Mouse (Mus musculus) neural tube, embryonic 13.5 days (tissue): Measurements from ENCODE around the gene Txnrd2. TPM values are rescaled to one million over a fixed set of nuclear protein-coding genes. Genes with fewer than 3 reads are reported as not detected.

Experiments
- ATAC-seq: fragments of 200-750 bp; cut with Nextera tagmentation; 2 replicates; pipeline ENCODE4 v1.8.0; 2017; ENCODE audit warnings: low read depth, mild to moderate bottlenecking, moderate TSS enrichment, moderate library complexity
- H3K27ac ChIP-seq: fragments of 300-500 bp; sonication (generic); replicated peaks from 2 replicates; pipeline ENCODE4 v1.5.1; 2015; ENCODE audit warnings: moderate library complexity, mild to moderate bottlenecking, inconsistent platforms
- H3K27me3 ChIP-seq: fragments of 300-500 bp; sonication (generic); 2 replicates; pipeline ENCODE4 v1.6.1; 2015; ENCODE audit warnings: mild to moderate bottlenecking, inconsistent platforms
- H3K36me3 ChIP-seq: fragments of 300-500 bp; sonication (generic); 2 replicates; pipeline ENCODE4 v1.6.1; 2015; ENCODE audit warnings: mild to moderate bottlenecking, inconsistent platforms
- H3K4me1 ChIP-seq: fragments of 300-500 bp; sonication (generic); replicated peaks from 2 replicates; pipeline ENCODE4 v1.6.1; 2015; ENCODE audit warnings: inconsistent platforms
- H3K4me2 ChIP-seq: fragments of 300-500 bp; sonication (generic); 2 replicates; pipeline ENCODE4 v1.6.1; 2015; ENCODE audit warnings: inconsistent platforms, mild to moderate bottlenecking, moderate library complexity
- H3K4me3 ChIP-seq: fragments of 300-500 bp; sonication (generic); 2 replicates; pipeline ENCODE4 v1.5.1; 2015; ENCODE audit warnings: mild to moderate bottlenecking, inconsistent platforms
- H3K9ac ChIP-seq: fragments of 300-500 bp; sonication (generic); 2 replicates; pipeline ENCODE4 v1.6.1; 2015; ENCODE audit warnings: moderate library complexity, mild to moderate bottlenecking, inconsistent platforms
- H3K9me3 ChIP-seq: fragments of 300-500 bp; sonication (generic); 2 replicates; pipeline ENCODE4 v1.6.1; 2016; ENCODE audit warnings: inconsistent platforms
- WGBS: fragments of 180-500 bp; shearing (Covaris S2); methylation state at CpG from one replicate; pipeline ENCODE4 v1.1.7; 2015; 5-methylcytosine and 5-hydroxymethylcytosine counted together
- polyA plus RNA-seq: library from polyadenylated mRNA; unstranded; fragments of >200 nt; fragmentation: Nextera tagmentation; extraction: Ambion mirVana; gene quantifications from 2 replicates; pipeline ENCODE4 v1.2.1, GENCODE M21; 2015

Txnrd2 gene
- polyA plus RNA-seq, 1 experiment from 2014 or later, result 22.8 TPM

GRCm38 (mm10) chr16:18506524-18507199 is 80.5 kb downstream of the Txnrd2 start:
- H3K4me1 ChIP-seq, result no peaks in the 10 kb centered on the region
- H3K27me3 ChIP-seq, result no peaks in the 10 kb centered on the region
- 97% methylated on average over 3 of the region's 3 CpGs for WGBS
- no peak overlapping the region for H3K9ac ChIP-seq
- H3K4me2 ChIP-seq, result no peak overlapping the region
- no peak for ATAC-seq
- H3K36me3 ChIP-seq, result peaks cover 23% of the 10 kb centered on the region
- H3K9me3 ChIP-seq, result no peaks in the 10 kb centered on the region
- H3K4me3 ChIP-seq, result no peak overlapping the region
- H3K27ac ChIP-seq, result no peak overlapping the region

DNA sequence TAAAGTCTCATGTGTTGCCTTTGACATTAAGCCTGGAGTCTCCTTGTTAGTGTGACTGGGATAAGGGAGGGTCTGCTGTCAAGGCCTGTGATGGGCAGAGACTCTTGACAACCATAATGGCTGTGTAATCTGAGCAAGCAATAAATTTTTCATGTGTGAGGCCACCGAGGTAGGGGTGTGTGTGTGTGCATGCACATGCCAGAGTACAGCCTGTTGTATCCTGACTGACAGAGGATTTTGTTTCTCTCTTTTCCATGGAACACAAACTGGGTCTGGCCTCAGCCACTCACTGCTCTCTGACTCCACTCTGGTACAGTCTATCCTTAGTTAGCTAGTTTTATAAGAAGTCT is 81.0 kb downstream of the Txnrd2 start:
- Histone ChIP-seq H3K4me3 (no peak overlapping the region), H3K27ac (no peak overlapping the region), H3K9ac (no peak overlapping the region), H3K36me3 (peaks cover 18% of the 10 kb centered on the region), H3K9me3 (no peaks in the 10 kb centered on the region), H3K4me1 (no peaks in the 10 kb centered on the region), H3K27me3 (no peaks in the 10 kb centered on the region), H3K4me2 (no peak overlapping the region)
- no peak for ATAC-seq
- WGBS, result 42% methylated on average over 1 of the region's 1 CpGs

- WGBS, result 86% methylated on average over 5 of the region's 5 CpGs
- Histone ChIP-seq H3K9me3 (no peaks in the 10 kb centered on the region), H3K36me3 (no peaks in the 10 kb centered on the region), H3K4me2 (no peak overlapping the region), H3K27me3 (no peaks in the 10 kb centered on the region), H3K27ac (no peak overlapping the region), H3K4me3 (no peak overlapping the region), H3K4me1 (no peaks in the 10 kb centered on the region), H3K9ac (no peak overlapping the region)
- no peak for ATAC-seq
These were observed 85.6 kb downstream of the Txnrd2 start for GRCm38 (mm10) chr16:18511741-18512140.

DNA sequence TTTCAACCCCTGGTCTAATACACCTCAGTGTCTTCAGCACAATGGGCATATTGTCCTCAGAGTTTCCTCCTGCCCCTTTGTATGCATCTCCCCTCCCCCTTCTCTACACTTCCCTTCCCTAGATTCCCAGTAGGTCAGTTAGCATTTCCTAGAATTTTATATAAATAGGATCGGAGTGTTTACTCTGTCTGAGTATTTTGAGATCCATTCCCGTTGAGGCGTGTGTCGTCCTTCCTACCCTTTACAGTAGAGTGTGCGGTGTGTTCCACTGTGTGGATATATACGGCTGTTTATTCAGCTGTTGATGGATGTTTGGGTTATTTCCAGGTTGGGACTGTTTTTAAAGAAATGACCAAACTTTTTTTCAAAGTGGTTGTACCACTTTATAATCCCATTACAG is 87.3 kb downstream of the Txnrd2 start:
- WGBS, result 76% methylated on average over 6 of the region's 6 CpGs
- ATAC-seq, result no peak

DNA sequence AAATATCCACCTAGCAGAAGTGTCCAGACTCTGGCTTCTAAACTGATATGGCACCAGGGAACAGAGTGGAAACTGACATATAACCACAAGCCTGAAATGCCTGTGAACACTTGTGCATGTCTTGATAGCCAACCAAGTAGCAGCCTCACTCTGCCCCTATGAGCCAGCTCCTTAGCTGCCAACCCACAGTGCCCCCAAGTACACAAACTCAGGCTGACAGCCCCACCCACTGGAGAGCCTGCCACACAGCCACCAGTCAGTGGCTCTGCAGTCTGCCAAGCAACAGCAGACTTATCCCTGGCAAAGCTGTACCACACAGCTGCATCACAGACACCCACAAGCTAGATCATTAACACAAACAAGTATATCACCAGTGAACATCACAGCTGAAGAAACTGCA is 91.9 kb downstream of the Txnrd2 start:
- no peak overlapping the region for H3K4me3 ChIP-seq
- H3K4me1 ChIP-seq, result no peaks in the 10 kb centered on the region
- H3K4me2 ChIP-seq, result no peak overlapping the region
- no peak overlapping the region for H3K9ac ChIP-seq
- H3K27me3 ChIP-seq, result no peaks in the 10 kb centered on the region
- no peak for ATAC-seq
- no peaks in the 10 kb centered on the region for H3K9me3 ChIP-seq
- H3K27ac ChIP-seq, result no peak overlapping the region
- H3K36me3 ChIP-seq, result no peaks in the 10 kb centered on the region

More for the DNA sequence above, 87.3 kb downstream of the Txnrd2 start:
- Histone ChIP-seq H3K9me3 (no peaks in the 10 kb centered on the region), H3K27ac (no peak overlapping the region), H3K4me2 (no peak overlapping the region), H3K9ac (no peak overlapping the region), H3K4me3 (no peak overlapping the region), H3K36me3 (no peaks in the 10 kb centered on the region), H3K27me3 (no peaks in the 10 kb centered on the region), H3K4me1 (no peaks in the 10 kb centered on the region)

GRCm38 (mm10) chr16:18523563-18524245 is 97.5 kb downstream of the Txnrd2 start:
- no peaks in the 10 kb centered on the region for H3K4me1 ChIP-seq
- no peaks in the 10 kb centered on the region for H3K9me3 ChIP-seq
- no peak overlapping the region for H3K4me3 ChIP-seq
- H3K4me2 ChIP-seq, result no peak overlapping the region
- H3K36me3 ChIP-seq, result no peaks in the 10 kb centered on the region
- WGBS, result 95% methylated on average over 8 of the region's 8 CpGs
- no peak overlapping the region for H3K9ac ChIP-seq
- H3K27ac ChIP-seq, result no peak overlapping the region
- ATAC-seq, result no peak
- no peaks in the 10 kb centered on the region for H3K27me3 ChIP-seq

DNA sequence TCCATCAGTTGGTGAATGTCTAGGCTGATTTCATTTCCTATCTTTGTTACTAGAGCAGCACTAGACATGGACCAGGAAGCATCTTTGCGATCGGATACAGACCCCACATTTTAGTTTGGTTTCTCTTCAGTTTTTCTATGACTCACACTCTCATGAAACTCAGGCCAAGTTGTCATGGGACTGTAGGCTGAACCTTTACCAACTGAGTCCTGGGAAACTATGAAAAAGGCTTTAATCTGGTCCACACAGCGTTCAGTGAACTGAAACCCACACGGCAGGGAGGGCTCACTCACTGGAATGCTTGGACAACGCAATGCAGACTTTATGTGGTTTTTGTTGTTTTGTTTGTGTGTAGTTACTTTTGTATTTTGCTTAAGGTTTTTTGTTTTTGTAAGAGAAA is 102.5 kb downstream of the Txnrd2 start:
- Histone ChIP-seq H3K9ac (no peak overlapping the region), H3K27ac (no peak overlapping the region), H3K9me3 (no peaks in the 10 kb centered on the region), H3K36me3 (no peaks in the 10 kb centered on the region), H3K4me3 (no peak overlapping the region), H3K4me2 (no peak overlapping the region), H3K4me1 (no peaks in the 10 kb centered on the region), H3K27me3 (no peaks in the 10 kb centered on the region)
- ATAC-seq, result no peak
- 93% methylated on average over 5 of the region's 5 CpGs for WGBS

Other genes with a start within 250 kb of the Txnrd2 start
- not detected in 2 replicates for gene Ccdc188, start 208.5 kb upstream of the Txnrd2 start, polyA plus RNA-seq
- 15.3 and 17.0 TPM in 2 replicates for gene Zdhhc8, start 191.2 kb upstream of the Txnrd2 start, polyA plus RNA-seq
- 89.1 and 92.0 TPM in 2 replicates for gene Trmt2a, start 177.7 kb upstream of the Txnrd2 start, polyA plus RNA-seq
- gene Ranbp1, start 177.7 kb upstream of the Txnrd2 start, polyA plus RNA-seq, result 432 and 457 TPM in 2 replicates
- 1.2 and 4.8 TPM in 2 replicates for gene Gm49776, start 168.1 kb upstream of the Txnrd2 start, polyA plus RNA-seq
- 31.2 and 34.0 TPM in 2 replicates for gene Dgcr8, start 137.1 kb upstream of the Txnrd2 start, polyA plus RNA-seq
- gene Tango2, start 78.3 kb upstream of the Txnrd2 start, polyA plus RNA-seq, result 74.0 and 79.5 TPM in 2 replicates
- gene Arvcf, start 78.2 kb upstream of the Txnrd2 start, polyA plus RNA-seq, result 85.2 and 93.6 TPM in 2 replicates
- 86.4 and 93.2 TPM in 2 replicates for gene Comt, start 468 bp downstream of the Txnrd2 start, polyA plus RNA-seq
- gene Gnb1l, start 72.3 kb downstream of the Txnrd2 start, polyA plus RNA-seq, result 13.6 and 13.9 TPM in 2 replicates
- 3.3 and 4.5 TPM in 2 replicates for gene Rtl10, start 72.5 kb downstream of the Txnrd2 start, polyA plus RNA-seq
- gene Tbx1, start 164.3 kb downstream of the Txnrd2 start, polyA plus RNA-seq, result 1.5 and 2.2 TPM in 2 replicates
- 9.5 and 13.6 TPM in 2 replicates for gene Gp1bb, start 196.0 kb downstream of the Txnrd2 start, polyA plus RNA-seq
- 14.1 and 19.2 TPM in 2 replicates for gene Gm49601, start 200.0 kb downstream of the Txnrd2 start, polyA plus RNA-seq
- 163 and 189 TPM in 2 replicates for gene Sept5, start 203.6 kb downstream of the Txnrd2 start, polyA plus RNA-seq